Comparison of ENCODE assay signal across 33 mouse cellular contexts in the genomic region with DNA sequence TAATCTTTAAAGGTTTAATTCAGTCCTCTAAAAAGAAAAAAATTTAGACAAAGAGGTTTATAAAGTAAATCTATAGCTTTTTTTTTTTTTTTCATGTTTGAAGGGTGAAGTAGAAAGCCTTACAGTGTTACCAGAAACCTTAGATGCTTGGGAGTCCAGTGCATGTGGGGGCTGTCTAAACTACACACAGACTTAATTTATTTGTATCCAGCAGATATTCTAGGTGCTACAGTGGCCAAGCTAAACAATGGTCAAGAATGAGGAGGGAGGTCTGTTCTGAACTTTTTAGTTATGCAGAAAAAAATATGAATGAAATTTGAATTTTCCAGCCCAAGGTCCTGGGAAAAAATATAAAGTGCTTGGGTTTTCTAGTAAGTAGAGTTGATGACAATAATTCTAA.
"Had no signal": no experiment of that assay in that cellular context is flagged by ENCODE, and none has a peak within 500 bp of the region (broad histone marks: within the 10 kb centered on the region; RNA-seq: fewer than 3 reads in every experiment).

No protein-coding gene starts in this region.

- H3K9ac ChIP-seq: heart, embryonic 12.5 days; heart, embryonic 13.5 days; heart, embryonic 15.5 days; hindbrain, embryonic 12.5 days; hindbrain, embryonic 13.5 days; hindbrain, embryonic 14.5 days; hindbrain, embryonic 15.5 days; intestine, embryonic 15.5 days; kidney, embryonic 15.5 days had no signal

- H3K36me3 ChIP-seq: hindbrain, embryonic 15.5 days had no signal

- H3K4me1 ChIP-seq: heart, embryonic 10.5 days; heart, embryonic 12.5 days; heart, embryonic 13.5 days; heart, embryonic 15.5 days; hindbrain, embryonic 10.5 days; hindbrain, embryonic 12.5 days; hindbrain, embryonic 13.5 days; hindbrain, embryonic 15.5 days; intestine, embryonic 15.5 days; kidney, embryonic 15.5 days had no signal

- H3K27me3 ChIP-seq: heart, embryonic 12.5 days; heart, embryonic 13.5 days; heart, embryonic 15.5 days; hindbrain, embryonic 12.5 days; hindbrain, embryonic 13.5 days; hindbrain, embryonic 15.5 days; intestine, embryonic 15.5 days; kidney, embryonic 15.5 days had no signal

- H3K4me3 ChIP-seq: heart, embryonic 10.5 days; heart, embryonic 12.5 days; heart, embryonic 13.5 days; heart, embryonic 15.5 days; hindbrain, embryonic 10.5 days; hindbrain, embryonic 12.5 days; hindbrain, embryonic 13.5 days; hindbrain, embryonic 15.5 days; intestine, embryonic 15.5 days; kidney, embryonic 15.5 days; layer of hippocampus, adult 2 months; left cerebral cortex, adult 2 months had no signal

- H3K27ac ChIP-seq: heart, embryonic 10.5 days; heart, embryonic 13.5 days; heart, embryonic 15.5 days; hindbrain, embryonic 10.5 days; hindbrain, embryonic 12.5 days; hindbrain, embryonic 13.5 days; hindbrain, embryonic 14.5 days; hindbrain, embryonic 15.5 days; hindbrain, postnatal 0 days; intestine, embryonic 15.5 days; kidney, embryonic 15.5 days; layer of hippocampus, adult 2 months; left cerebral cortex, adult 2 months had no signal

- DNase-seq: heart, postnatal 10 days; heart, postnatal 14 days; heart, postnatal 36 days; heart, postnatal 4 days; kidney, adult 11 months; kidney, adult 18-20 months; kidney, adult 2 months; kidney, adult 9 months; kidney, postnatal 10 days; kidney, postnatal 25 days; kidney, postnatal 36 days; kidney, postnatal 4 days; layer of hippocampus, adult 9-11 months; layer of hippocampus, postnatal 36 days had no signal

- H3K9me3 ChIP-seq: heart, embryonic 10.5 days; heart, embryonic 12.5 days; heart, embryonic 13.5 days; heart, embryonic 15.5 days; hindbrain, embryonic 10.5 days; hindbrain, embryonic 12.5 days; hindbrain, embryonic 13.5 days; hindbrain, embryonic 15.5 days; intestine, embryonic 15.5 days; kidney, embryonic 15.5 days had no signal

- ATAC-seq: hindbrain, embryonic 16.5 days; hindbrain, postnatal 0 days; inflammation-experienced regulatory T-cells, adult 6 months; intestine, embryonic 15.5 days; intestine, embryonic 16.5 days; intestine, postnatal 0 days had no signal

- H3K4me2 ChIP-seq: heart, embryonic 11.5 days; heart, embryonic 12.5 days; heart, embryonic 13.5 days; heart, embryonic 15.5 days; hindbrain, embryonic 12.5 days; hindbrain, embryonic 13.5 days; hindbrain, embryonic 14.5 days; hindbrain, embryonic 15.5 days; intestine, embryonic 15.5 days; kidney, embryonic 15.5 days had no signal
